Mouse (Mus musculus) myocyte (in vitro differentiated cells): ENCODE data around the gene Rpsa. TPM values are rescaled to one million over a fixed set of nuclear protein-coding genes. Genes with fewer than 3 reads are reported as not detected.
"Not testable (repeated sequence)": the region's sequence is repeated elsewhere in the genome, so short reads cannot be mapped to it uniquely, and the experiment has no call there.

ENCODE experiments used
- H3K27me3 ChIP-seq: one replicate; pipeline ENCODE4 v1.6.1; 2011; ENCODE audit not compliant: control insufficient read depth, insufficient read depth, insufficient read length
- H3K36me3 ChIP-seq: one replicate; pipeline ENCODE4 v1.6.1; 2011; ENCODE audit not compliant: control insufficient read depth, insufficient read depth
- H3K4me2 ChIP-seq: one replicate; pipeline ENCODE4 v1.6.1; 2011; ENCODE audit warnings: low read depth, control low read depth
- H3K4me3 ChIP-seq: one replicate; pipeline ENCODE4 v1.5.1; 2011; ENCODE audit warnings: mild to moderate bottlenecking, control low read depth, moderate library complexity
- H3K79me2 ChIP-seq: one replicate; pipeline ENCODE4 v1.6.1; 2011; ENCODE audit not compliant: control insufficient read depth, insufficient read depth
- H3ac ChIP-seq: one replicate; pipeline ENCODE4 v1.6.1; 2011; ENCODE audit not compliant: control insufficient read depth, insufficient read length
- CEBPB ChIP-seq: IDR thresholded peaks from 2 replicates; pipeline ENCODE4 v1.6.1; 2011; ENCODE audit warnings: mild to moderate bottlenecking, moderate library complexity; ENCODE audit not compliant: poor library complexity, insufficient read depth, severe bottlenecking
- E2F4 ChIP-seq: IDR thresholded peaks from one replicate; pipeline ENCODE4 v1.6.1; 2011; ENCODE audit warnings: mild to moderate bottlenecking, control low read depth, moderate library complexity; ENCODE audit not compliant: insufficient read depth
- MAX ChIP-seq: IDR thresholded peaks from one replicate; pipeline ENCODE4 v1.6.1; 2011; ENCODE audit warnings: low read depth, mild to moderate bottlenecking, control low read depth
- MYOD1 ChIP-seq, 3 experiments: IDR thresholded peaks; one replicate each; pipeline ENCODE4 v1.6.1; 2011; ENCODE audit warnings: control low read depth in 2 of 3, low read depth in 2 of 3, mild to moderate bottlenecking in 2 of 3, moderate library complexity in 1 of 3; ENCODE audit not compliant: insufficient read length in 2 of 3, control insufficient read depth in 1 of 3
- MYOG ChIP-seq, 3 experiments: IDR thresholded peaks; one replicate each; pipeline ENCODE4 v1.6.1; 2011; ENCODE audit warnings: control low read depth in 2 of 3, low read depth in 2 of 3, mild to moderate bottlenecking in 2 of 3; ENCODE audit not compliant: insufficient read length in 2 of 3, control insufficient read depth in 1 of 3, insufficient read depth in 1 of 3
- POLR2A ChIP-seq: IDR thresholded peaks from one replicate; pipeline ENCODE4 v1.6.1; 2011; ENCODE audit warnings: low read depth, mild to moderate bottlenecking, control low read depth, moderate library complexity; ENCODE audit not compliant: insufficient read length
- POLR2AphosphoS2 ChIP-seq: IDR thresholded peaks from one replicate; pipeline ENCODE4 v1.6.1; 2011; ENCODE audit warnings: low read depth, control low read depth; ENCODE audit not compliant: insufficient read length
- REST ChIP-seq: IDR thresholded peaks from one replicate; pipeline ENCODE4 v1.6.1; 2011; ENCODE audit warnings: mild to moderate bottlenecking, control low read depth, moderate library complexity; ENCODE audit not compliant: insufficient read depth, insufficient read length
- SRF ChIP-seq: IDR thresholded peaks from one replicate; pipeline ENCODE4 v1.6.1; 2011; ENCODE audit warnings: low read depth; ENCODE audit not compliant: control insufficient read depth, insufficient read length
- TCF12 ChIP-seq: IDR thresholded peaks from one replicate; pipeline ENCODE4 v1.6.1; 2011; ENCODE audit warnings: mild to moderate bottlenecking, control low read depth; ENCODE audit not compliant: poor library complexity, insufficient read depth, severe bottlenecking
- TCF3 ChIP-seq: IDR thresholded peaks from one replicate; pipeline ENCODE4 v1.6.1; 2011; ENCODE audit warnings: low read depth, control low read depth; ENCODE audit not compliant: insufficient read length
- USF1 ChIP-seq: IDR thresholded peaks from one replicate; pipeline ENCODE4 v1.6.1; 2011; ENCODE audit warnings: low read depth, mild to moderate bottlenecking, control low read depth, moderate library complexity
- polyA plus RNA-seq: library from polyadenylated mRNA; unstranded; fragments of >200 nt; fragmentation: generic; extraction: Trizol; gene quantifications from one replicate; pipeline ENCODE4 v1.2.1, GENCODE M21; 2012; ENCODE audit warnings: missing spikeins

The Rpsa gene
- polyA plus RNA-seq, 1 experiment = 2,555 TPM

- no peak for TF ChIP-seq USF1
- no peak for TF ChIP-seq TCF3
- TF ChIP-seq SRF = no peak
- Histone ChIP-seq H3K36me3 (no peaks in the 10 kb centered on the region), H3ac (no peak overlapping the region), H3K4me3 (no peak overlapping the region), H3K4me2 (no peak overlapping the region), H3K27me3 (no peaks in the 10 kb centered on the region), H3K79me2 (no peaks in the 10 kb centered on the region)
Observed at GRCm38 (mm10) chr9:120099304-120099703, 28.2 kb upstream of the Rpsa start.

- no peak overlapping the region for H3ac ChIP-seq
Observed at GRCm38 (mm10) chr9:120101165-120101564, 26.3 kb upstream of the Rpsa start.

GRCm38 (mm10) chr9:120108953-120109352 is 18.5 kb upstream of the Rpsa start:
- H3K27me3 ChIP-seq, H3K79me2 ChIP-seq, H3ac ChIP-seq, H3K4me2 ChIP-seq, H3K36me3 ChIP-seq, H3K4me3 ChIP-seq: not testable (repeated sequence)

More at GRCm38 (mm10) chr9:120101165-120101564, 26.3 kb upstream of the Rpsa start:
- Histone ChIP-seq H3K36me3 (no peaks in the 10 kb centered on the region), H3K27me3 (no peaks in the 10 kb centered on the region), H3K4me2 (no peak overlapping the region), H3K4me3 (no peak overlapping the region), H3K79me2 (no peaks in the 10 kb centered on the region)
- no peak for TF ChIP-seq CEBPB

- TF ChIP-seq MAX (no peak), SRF (peak; percentile 71), REST (no peak), CEBPB (no peak), USF1 (no peak), TCF3 (no peak), POLR2A (peak; percentile 69), TCF12 (no peak), E2F4 (no peak), MYOD1 (IDR thresholded peaks at IDR 0.05; ENCODE audit: control insufficient read depth in 1 of 3, insufficient read length in 2 of 3, low read depth in 2 of 3) (no peak), MYOG (IDR thresholded peaks at IDR 0.05; ENCODE audit: control insufficient read depth in 1 of 3, insufficient read depth in 1 of 3, insufficient read length in 2 of 3, low read depth in 2 of 3) (no peak), POLR2AphosphoS2 (peak; percentile 61)
- H3K79me2 ChIP-seq = peaks cover 7% of the 10 kb centered on the region
- H3K27me3 ChIP-seq = no peaks in the 10 kb centered on the region
- peak within 1 kb of the TSS; percentile 56 for H3K4me3 ChIP-seq
- peak within 1 kb of the TSS; percentile 98 for H3K4me2 ChIP-seq
- H3ac ChIP-seq = peak within 1 kb of the TSS; percentile 65
- no peaks in the 10 kb centered on the region for H3K36me3 ChIP-seq
Observed at GRCm38 (mm10) chr9:120110211-120111018, 17.1 kb upstream of the Rpsa start, which contains the start of gene Slc25a38. Slc25a38 (plus strand) TSS chr9:120110374.

GRCm38 (mm10) chr9:120111156-120111945 is 16.1 kb upstream of the Rpsa start:
- H3K27me3 ChIP-seq = no peaks in the 10 kb centered on the region
- H3ac ChIP-seq = no peak overlapping the region
- TF ChIP-seq POLR2A (no peak), CEBPB (no peak), MYOD1 (IDR thresholded peaks at IDR 0.05; ENCODE audit: control insufficient read depth in 1 of 3, insufficient read length in 2 of 3, low read depth in 2 of 3) (no peak), E2F4 (no peak), TCF3 (no peak), MAX (no peak), USF1 (no peak), REST (no peak), MYOG (IDR thresholded peaks at IDR 0.05; ENCODE audit: control insufficient read depth in 1 of 3, insufficient read depth in 1 of 3, insufficient read length in 2 of 3, low read depth in 2 of 3) (no peak)
- peak overlapping the region; percentile 98 for H3K4me2 ChIP-seq
- no peaks in the 10 kb centered on the region for H3K36me3 ChIP-seq
- peaks cover 7% of the 10 kb centered on the region for H3K79me2 ChIP-seq
- H3K4me3 ChIP-seq = peak overlapping the region; percentile 56
